Mouse (Mus musculus): ENCODE data around the gene Olfr1229.

- no peak for TF ChIP-seq POLR2A (IDR thresholded peaks at IDR 0.05; ENCODE audit: low read depth, low read length)
- TF ChIP-seq CTCF (IDR thresholded peaks at IDR 0.05; ENCODE audit: extremely low read depth, insufficient read length, insufficient replicate concordance, low read depth, low read length) = no peak
These were observed 9.4 kb upstream of the Olfr1229 start, which contains the start of gene Olfr1230 for GRCm38 (mm10) chr2:89297168-89297567.
